Mouse (Mus musculus) retina, postnatal 7 days (tissue): Measurements from ENCODE around the gene Ftcd.

ENCODE experiments used
- DNase-seq: peaks from one replicate; pipeline ENCODE4 v3.0.0-alpha.2; 2012; ENCODE audit warnings: low read depth, low spot score

The Ftcd gene

DNA sequence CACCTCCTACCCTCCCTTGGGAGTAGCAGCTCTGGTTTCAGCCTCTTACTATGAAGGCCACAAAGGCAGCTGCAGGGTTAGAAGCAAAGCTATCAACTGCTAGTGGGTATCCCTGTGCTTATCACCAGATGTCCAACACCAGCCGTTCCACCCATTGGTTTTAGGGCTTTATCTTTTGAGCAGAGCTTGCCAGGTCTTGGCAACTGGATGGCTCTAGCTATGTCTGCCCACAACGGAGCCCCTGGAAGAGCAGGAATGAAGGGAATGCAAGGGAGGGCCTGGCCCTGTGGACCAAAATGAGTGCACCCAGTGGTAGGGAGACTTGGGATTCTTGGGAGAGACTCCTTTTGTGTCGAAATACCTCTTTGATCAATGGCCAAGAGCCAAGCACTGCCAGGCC, 27.2 kb downstream of the Ftcd start:
- no peak for DNase-seq

DNA sequence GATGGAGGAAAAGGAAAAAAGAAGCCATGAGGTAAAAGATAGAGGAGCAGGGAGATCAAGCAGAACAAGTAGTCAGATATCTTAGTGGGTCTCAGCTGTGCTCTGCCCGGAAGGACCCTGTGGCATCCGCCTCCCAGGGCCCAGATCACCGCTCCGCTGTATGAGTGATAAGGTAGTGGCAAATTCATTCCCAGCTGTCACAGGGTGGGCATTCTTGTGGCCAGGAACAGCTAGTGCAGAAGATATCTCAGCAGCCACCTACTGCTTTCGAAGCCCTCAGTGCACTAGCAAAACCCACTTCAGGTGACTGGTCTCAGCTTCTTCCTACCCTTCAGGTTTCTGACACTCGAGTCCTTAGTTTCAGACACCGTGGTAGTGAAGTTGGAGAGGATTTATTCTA, 37.0 kb downstream of the Ftcd start:
- no peak for DNase-seq

DNA sequence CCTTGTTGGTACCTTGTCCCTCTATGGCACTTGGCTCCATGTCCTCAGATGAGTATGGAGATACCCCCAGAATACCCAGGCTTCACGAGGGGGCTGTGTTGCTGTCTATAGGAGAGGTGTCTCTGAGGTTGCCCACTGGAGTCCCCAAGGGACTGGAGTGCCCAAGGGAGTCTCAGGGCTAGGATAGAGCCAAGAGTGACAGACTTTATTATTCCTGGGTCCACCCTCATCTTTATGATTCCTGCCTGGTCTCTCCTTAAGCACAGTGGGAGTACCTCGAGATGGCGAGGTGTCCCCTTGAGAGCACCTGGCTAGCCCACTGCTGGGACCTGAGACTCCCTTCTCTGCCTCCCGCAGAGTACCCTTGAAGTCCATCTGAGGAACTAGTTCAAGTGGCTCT, 47.0 kb downstream of the Ftcd start:
- no peak for DNase-seq

GRCm38 (mm10) chr10:76622928-76623680, 47.7 kb downstream of the Ftcd start, which contains the start of gene Col6a2:
Gene Col6a2 (minus strand): TSS chr10:76623630.
- DNase-seq = peak; percentile 64

GRCm38 (mm10) chr10:76623734-76624133, 48.3 kb downstream of the Ftcd start:
- no peak for DNase-seq

- no peak for DNase-seq
These were observed 49.5 kb downstream of the Ftcd start for GRCm38 (mm10) chr10:76624903-76625302.

GRCm38 (mm10) chr10:76627714-76628113, 52.3 kb downstream of the Ftcd start:
- no peak for DNase-seq

DNA sequence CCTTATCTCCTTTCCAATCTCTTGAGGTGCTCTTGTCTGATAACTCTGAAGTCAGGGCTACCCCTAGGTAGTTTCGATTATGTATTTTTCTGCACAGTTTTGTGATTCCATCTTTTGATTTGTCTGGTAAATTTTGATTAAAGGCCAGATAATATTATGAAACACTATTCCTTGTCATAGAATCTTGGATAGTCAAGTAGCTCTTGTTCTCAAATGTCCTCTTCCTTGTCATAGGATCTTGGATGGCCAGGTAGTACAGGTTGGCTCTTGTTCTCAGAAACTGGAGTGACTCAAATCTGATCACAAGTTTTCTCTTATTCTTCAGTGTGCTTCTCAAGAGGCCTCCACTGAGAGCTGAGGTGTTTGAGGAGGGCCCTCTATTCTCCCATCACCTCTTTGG, 55.2 kb downstream of the Ftcd start:
- no peak for DNase-seq

DNA sequence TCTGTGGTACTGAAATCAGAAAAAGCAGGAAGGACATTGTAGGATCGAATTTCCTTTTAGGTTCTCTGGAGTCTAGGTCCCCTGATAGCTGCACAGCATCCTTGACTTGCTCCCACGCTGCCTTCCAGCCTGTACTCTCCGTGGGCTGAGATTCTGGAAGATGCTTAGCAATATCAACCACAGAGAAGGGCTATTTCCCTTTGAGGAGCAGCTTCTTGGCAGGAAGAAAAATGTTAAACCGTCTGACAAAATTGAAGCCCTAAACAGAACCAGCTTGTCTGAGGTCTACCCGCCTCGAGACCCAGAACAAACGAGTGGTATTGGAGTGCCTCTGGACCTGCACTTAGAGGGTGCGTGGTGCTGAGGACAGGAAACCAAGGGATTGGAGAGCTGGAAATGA, 57.2 kb downstream of the Ftcd start:
- no peak for DNase-seq

GRCm38 (mm10) chr10:76634094-76634571, 58.7 kb downstream of the Ftcd start:
- no peak for DNase-seq

DNA sequence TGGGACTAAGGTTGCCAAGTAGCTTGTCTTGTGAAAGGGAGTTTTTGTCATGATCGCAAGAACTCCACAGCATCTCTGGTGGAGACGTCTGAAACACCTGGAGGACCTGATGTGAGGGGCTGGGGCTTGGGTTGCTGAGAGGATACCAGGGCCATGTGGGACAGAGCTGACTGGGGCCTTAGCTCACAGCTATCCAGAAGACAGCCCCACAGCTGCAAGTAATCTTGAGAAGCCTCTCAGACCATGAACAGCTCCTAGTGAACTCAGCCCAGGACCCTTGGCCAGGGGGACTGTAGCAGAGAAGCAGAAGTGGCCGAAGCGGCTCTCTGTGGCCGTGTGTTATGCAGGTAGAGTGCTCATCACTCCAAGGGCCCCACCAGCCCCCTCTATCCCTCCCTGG, 59.1 kb downstream of the Ftcd start:
- no peak for DNase-seq

GRCm38 (mm10) chr10:76636026-76636425, 60.6 kb downstream of the Ftcd start:
- DNase-seq = no peak

GRCm38 (mm10) chr10:76636601-76637000, 61.2 kb downstream of the Ftcd start:
- DNase-seq = no peak
